Mouse (Mus musculus) forebrain, embryonic 11.5 days (tissue): ENCODE measurements around the gene Phldb3. TPM values are rescaled to one million over a fixed set of nuclear protein-coding genes. Genes with fewer than 3 reads are reported as not detected.

Source experiments
- ATAC-seq: fragments of 200-750 bp; cut with Nextera tagmentation; replicated peaks from 2 replicates; pipeline ENCODE4 v1.8.0; 2017; ENCODE audit warnings: moderate TSS enrichment; ENCODE audit not compliant: low FRiP score
- DNase-seq: peaks from one replicate; pipeline ENCODE4 v3.0.0-alpha.2; 2017; ENCODE audit warnings: low spot score
- H3K27ac ChIP-seq: fragments of 300-500 bp; sonication (generic); 2 replicates; pipeline ENCODE4 v1.5.1; 2014; ENCODE audit warnings: low read depth, low read length
- H3K27me3 ChIP-seq: fragments of 300-500 bp; sonication (generic); 2 replicates; pipeline ENCODE4 v1.6.1; 2014; ENCODE audit warnings: mild to moderate bottlenecking, low read length, mixed read lengths; ENCODE audit not compliant: control insufficient read depth, insufficient read depth
- H3K36me3 ChIP-seq: fragments of 300-500 bp; sonication (generic); 2 replicates; pipeline ENCODE4 v1.6.1; 2014; ENCODE audit warnings: mild to moderate bottlenecking, low read length, moderate library complexity, mixed read lengths; ENCODE audit not compliant: control insufficient read depth, insufficient read depth
- H3K4me1 ChIP-seq: fragments of 300-500 bp; sonication (generic); replicated peaks from 2 replicates; pipeline ENCODE4 v1.6.1; 2014; ENCODE audit warnings: low read length, mixed read lengths; ENCODE audit not compliant: control insufficient read depth, insufficient read depth
- H3K4me2 ChIP-seq: fragments of 300-500 bp; sonication (generic); 2 replicates; pipeline ENCODE4 v1.6.1; 2014; ENCODE audit warnings: low read depth, mild to moderate bottlenecking, low read length, moderate library complexity, mixed read lengths; ENCODE audit not compliant: severe bottlenecking
- H3K4me3 ChIP-seq: fragments of 300-500 bp; sonication (generic); 2 replicates; pipeline ENCODE4 v1.5.1; 2014; ENCODE audit warnings: low read depth, low read length
- H3K9ac ChIP-seq: fragments of 300-500 bp; sonication (generic); 2 replicates; pipeline ENCODE4 v1.6.1; 2014; ENCODE audit warnings: low read length
- H3K9me3 ChIP-seq: fragments of 300-500 bp; sonication (generic); 2 replicates; pipeline ENCODE4 v1.6.1; 2016; ENCODE audit warnings: low read length, mixed read lengths; ENCODE audit not compliant: control insufficient read depth
- WGBS: fragments of 180-500 bp; shearing (Covaris S2); extraction: QIAGEN DNeasy Blood & Tissue Kit; methylation state at CpG from one replicate; pipeline ENCODE4 v1.1.7; 2014; 5-methylcytosine and 5-hydroxymethylcytosine counted together
- polyA plus RNA-seq: library from polyadenylated mRNA; unstranded; fragments of >200 nt; fragmentation: Nextera tagmentation; extraction: Ambion mirVana; gene quantifications from 2 replicates; pipeline ENCODE4 v1.2.1, GENCODE M21; 2014

The Phldb3 gene
- polyA plus RNA-seq, 1 experiment from 2014 or later: not detected

GRCm38 (mm10) chr7:24671944-24672439 is 61.4 kb downstream of the Phldb3 start:
- Histone ChIP-seq H3K4me2 (no peak overlapping the region), H3K4me3 (no peak overlapping the region), H3K27me3 (no peaks in the 10 kb centered on the region), H3K36me3 (no peaks in the 10 kb centered on the region), H3K27ac (no peak overlapping the region), H3K4me1 (no peaks in the 10 kb centered on the region), H3K9me3 (no peaks in the 10 kb centered on the region), H3K9ac (no peak overlapping the region)
- DNase-seq: no peak
- WGBS: 94% methylated on average over 23 of the region's 23 CpGs
- ATAC-seq: no peak

DNA sequence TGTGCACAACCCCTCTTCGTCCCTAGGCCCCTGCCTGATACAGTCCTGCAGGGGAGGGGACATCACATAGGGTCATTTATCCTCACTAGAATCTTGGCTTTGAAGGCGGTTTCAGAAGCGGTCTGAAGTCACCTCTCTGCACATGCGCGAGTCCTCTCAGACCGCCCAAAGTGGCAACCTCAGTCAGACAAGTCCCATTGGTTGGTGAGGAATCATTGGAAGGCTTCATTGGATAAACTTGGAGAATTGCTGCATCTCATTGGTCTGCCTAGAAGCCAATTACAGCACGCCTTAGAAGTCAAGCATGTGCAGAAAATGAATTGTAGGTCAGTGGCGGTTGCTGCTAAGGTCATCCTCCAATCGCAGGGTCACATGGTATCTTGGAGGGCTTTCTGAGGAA is 66.0 kb downstream of the Phldb3 start, which contains the start of gene Tex101:
Gene Tex101, minus strand, starts transcription at position 101 of the 400 bp plus-strand sequence.
- DNase-seq (no peak), ATAC-seq (no peak)
- H3K4me1 ChIP-seq: no peaks in the 10 kb centered on the region
- no peak within 1 kb of the TSS for H3K27ac ChIP-seq
- H3K4me3 ChIP-seq: no peak within 1 kb of the TSS
- no peak within 1 kb of the TSS for H3K4me2 ChIP-seq
- H3K36me3 ChIP-seq: no peaks in the 10 kb centered on the region
- H3K9me3 ChIP-seq: no peaks in the 10 kb centered on the region
- 89% methylated on average over 9 of the region's 9 CpGs for WGBS
- no peak within 1 kb of the TSS for H3K9ac ChIP-seq
- no peaks in the 10 kb centered on the region for H3K27me3 ChIP-seq

Other genes starting within 250 kb of the Phldb3 start
- 3.5 and 4.1 TPM in 2 replicates for gene Kcnn4, start 240.5 kb upstream of the Phldb3 start, polyA plus RNA-seq
- gene Smg9, start 211.1 kb upstream of the Phldb3 start, polyA plus RNA-seq: 29.6 and 29.8 TPM in 2 replicates
- not detected in 2 replicates for gene Irgc1, start 158.5 kb upstream of the Phldb3 start, polyA plus RNA-seq
- gene Plaur, start 148.3 kb upstream of the Phldb3 start, polyA plus RNA-seq: 1.1 and 1.2 TPM in 2 replicates
- 7.1 and 8.9 TPM in 2 replicates for gene Cadm4, start 128.7 kb upstream of the Phldb3 start, polyA plus RNA-seq
- gene Zfp428, start 103.8 kb upstream of the Phldb3 start, polyA plus RNA-seq: 109 and 114 TPM in 2 replicates
- gene AC161166.1, start 98.3 kb upstream of the Phldb3 start, polyA plus RNA-seq: 0.96 and 1.3 TPM in 2 replicates
- 16.1 and 16.4 TPM in 2 replicates for gene Irgq, start 80.1 kb upstream of the Phldb3 start, polyA plus RNA-seq
- gene Pinlyp, start 64.6 kb upstream of the Phldb3 start, polyA plus RNA-seq: not detected in 2 replicates
- gene Xrcc1, start 64.5 kb upstream of the Phldb3 start, polyA plus RNA-seq: 140 and 150 TPM in 2 replicates
- gene Ethe1, start 23.2 kb upstream of the Phldb3 start, polyA plus RNA-seq: 17.9 and 21.4 TPM in 2 replicates
- gene Zfp575, start 23.1 kb upstream of the Phldb3 start, polyA plus RNA-seq: 2.2 and 2.5 TPM in 2 replicates
- 0.69 and 0.73 TPM in 2 replicates for gene Lypd3, start 25.8 kb downstream of the Phldb3 start, polyA plus RNA-seq
- gene Tex101, start 65.9 kb downstream of the Phldb3 start, polyA plus RNA-seq: not detected in 2 replicates
- not detected in 2 replicates for gene BC049730, start 98.5 kb downstream of the Phldb3 start, polyA plus RNA-seq
- not detected in 2 replicates for gene Gm4763, start 116.1 kb downstream of the Phldb3 start, polyA plus RNA-seq
- gene Cd177, start 149.5 kb downstream of the Phldb3 start, polyA plus RNA-seq: not detected in 2 replicates
- not detected in 2 replicates for gene Ceacam10, start 166.4 kb downstream of the Phldb3 start, polyA plus RNA-seq